Mouse (Mus musculus): ENCODE results near the gene Rit1. TPM values are rescaled to one million over a fixed set of nuclear protein-coding genes. Genes with fewer than 3 reads are reported as not detected.
"Not testable (repeated sequence)": the region's sequence is repeated elsewhere in the genome, so short reads cannot be mapped to it uniquely, and the experiment has no call there.

The Rit1 gene
- polyA plus RNA-seq, 1 experiment from 2014 or later = 26.3 TPM

DNA sequence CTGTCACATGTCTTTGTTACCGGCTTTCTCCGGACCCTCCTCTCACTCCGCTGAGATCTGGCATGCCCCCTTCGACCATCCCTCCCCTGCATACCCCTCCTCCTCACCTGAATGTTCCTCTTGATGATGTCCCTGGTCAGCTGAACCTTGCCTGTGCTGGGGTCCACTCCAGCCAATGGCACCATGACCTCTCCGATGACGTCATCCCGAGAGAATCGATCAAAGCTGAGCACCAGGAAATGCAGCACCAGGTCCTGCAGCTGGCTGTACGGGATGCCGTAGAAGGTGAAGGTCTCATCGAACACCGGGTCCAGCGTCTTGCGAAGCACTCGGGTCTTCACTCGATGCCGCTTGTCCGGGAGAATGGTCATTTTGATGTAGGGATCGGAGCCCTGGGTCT is 45.0 kb downstream of the Rit1 start:
- Histone ChIP-seq H3K27ac (ENCODE audit: low read depth) (no peak overlapping the region), H3K4me3 (ENCODE audit: low read depth, low read length) (no peak overlapping the region), H3K36me3 (replicated peaks; ENCODE audit: insufficient read depth, low read length) (no peaks in the 10 kb centered on the region), H3K9ac (replicated peaks) (no peak overlapping the region), H3K9me3 (ENCODE audit: low read length) (no peaks in the 10 kb centered on the region), H3K27me3 (ENCODE audit: insufficient read depth, low read length) (no peaks in the 10 kb centered on the region), H3K4me2 (ENCODE audit: low read depth, low read length) (no peak overlapping the region), H3K4me1 (ENCODE audit: insufficient read depth) (0 out of 2 replicates have a peak, but pooled peaks cover 3% of the 10 kb centered on the region)
- 86% methylated on average over 19 of the region's 19 CpGs for WGBS (ENCODE audit: insufficient replicate concordance)
- ATAC-seq (peak; percentile 21; the same call in 1 of the 2 replicates), DNase-seq (peak; percentile 30)
- no peak for TF ChIP-seq CTCF (IDR thresholded peaks at IDR 0.05; ENCODE audit: low read depth)
- TF ChIP-seq EP300 (IDR thresholded peaks at IDR 0.05; ENCODE audit: low read depth) = no peak

DNA sequence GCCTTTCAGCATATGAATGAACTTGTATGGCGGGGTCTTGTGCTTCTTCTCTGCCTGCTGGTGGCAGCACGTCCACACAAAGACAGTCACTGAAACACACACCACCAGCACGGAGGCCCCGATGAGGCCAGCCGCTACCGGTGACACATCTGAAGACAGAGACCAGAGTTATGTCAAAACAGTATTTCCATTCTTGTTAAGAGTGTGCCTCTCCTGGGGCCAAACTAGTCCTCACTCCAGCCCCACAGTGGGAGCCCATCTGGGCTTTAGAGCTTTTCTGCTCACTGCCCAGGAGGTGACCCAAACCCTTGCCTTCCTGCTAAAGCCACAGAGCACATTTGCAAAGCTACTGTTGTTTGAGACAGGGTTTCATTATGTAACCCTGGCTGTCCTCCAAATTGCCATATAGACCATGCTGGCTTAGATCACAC is 45.8 kb downstream of the Rit1 start:
- Histone ChIP-seq H3K27me3 (ENCODE audit: insufficient read depth, low read length) (no peaks in the 10 kb centered on the region), H3K4me3 (ENCODE audit: low read depth, low read length) (no peak overlapping the region), H3K4me1 (ENCODE audit: insufficient read depth) (0 out of 2 replicates have a peak, but pooled peaks cover 3% of the 10 kb centered on the region), H3K9ac (replicated peaks) (no peak overlapping the region), H3K36me3 (replicated peaks; ENCODE audit: insufficient read depth, low read length) (no peaks in the 10 kb centered on the region), H3K4me2 (ENCODE audit: low read depth, low read length) (no peak overlapping the region), H3K27ac (ENCODE audit: low read depth) (no peak overlapping the region), H3K9me3 (ENCODE audit: low read length) (no peaks in the 10 kb centered on the region)
- DNase-seq = no peak
- TF ChIP-seq CTCF (IDR thresholded peaks at IDR 0.05; ENCODE audit: low read depth) = peak; percentile 36
- TF ChIP-seq EP300 (IDR thresholded peaks at IDR 0.05; ENCODE audit: low read depth) = no peak
- 52% methylated on average over 6 of the region's 6 CpGs for WGBS (ENCODE audit: insufficient replicate concordance)
- ATAC-seq = no peak

DNA sequence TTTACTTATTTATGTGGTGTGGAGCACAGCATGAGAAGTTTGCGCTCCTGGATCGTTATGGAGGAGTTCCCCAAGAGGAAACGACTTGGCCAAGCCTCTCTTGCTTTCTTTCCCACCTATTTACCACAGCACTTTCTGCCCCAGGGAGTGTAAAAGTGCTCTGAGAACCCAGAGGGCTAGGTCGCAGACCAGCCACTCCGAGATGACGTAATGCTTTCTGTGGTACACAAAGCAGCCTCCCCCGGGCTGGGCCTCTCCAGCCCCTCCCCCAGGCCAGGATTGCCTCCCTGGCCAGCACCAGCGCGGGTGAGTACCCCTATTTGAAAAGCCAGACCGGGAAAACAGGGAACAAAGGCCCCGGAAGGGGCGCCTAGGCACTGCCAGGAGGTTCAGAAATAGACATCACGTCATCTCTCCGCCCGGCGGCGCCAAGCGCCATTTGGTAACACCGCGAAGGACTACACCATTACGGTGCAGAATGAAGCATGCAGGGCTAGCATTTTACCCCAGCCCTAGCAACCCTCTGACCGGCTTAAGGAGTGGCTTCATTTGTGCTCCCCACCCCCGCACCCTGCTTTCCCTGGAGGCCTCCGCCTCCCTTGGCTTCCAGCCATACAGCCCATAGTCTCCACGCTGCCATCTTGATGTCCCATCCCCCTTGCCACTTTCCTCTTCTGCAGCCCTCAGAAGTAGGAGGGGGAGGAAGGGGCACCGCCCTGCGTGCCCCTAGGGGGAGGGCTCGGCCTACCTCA is 54.7 kb downstream of the Rit1 start:
- not testable (repeated sequence) for H3K4me1 ChIP-seq (ENCODE audit: insufficient read depth); DNase-seq; H3K9me3 ChIP-seq (ENCODE audit: low read length); H3K27me3 ChIP-seq (ENCODE audit: insufficient read depth, low read length); H3K36me3 ChIP-seq (replicated peaks; ENCODE audit: insufficient read depth, low read length); H3K9ac ChIP-seq (replicated peaks)
- ATAC-seq = peak; percentile 52
- peak overlapping the region; percentile 15 for H3K4me3 ChIP-seq (ENCODE audit: low read depth, low read length)
- H3K4me2 ChIP-seq (ENCODE audit: low read depth, low read length) = peak overlapping the region; percentile 58
- 3% methylated on average over 21 of the region's 28 CpGs for WGBS (ENCODE audit: insufficient replicate concordance)
- H3K27ac ChIP-seq (ENCODE audit: low read depth) = peak overlapping the region; percentile 16; the same call in 1 of the 2 replicates

DNA sequence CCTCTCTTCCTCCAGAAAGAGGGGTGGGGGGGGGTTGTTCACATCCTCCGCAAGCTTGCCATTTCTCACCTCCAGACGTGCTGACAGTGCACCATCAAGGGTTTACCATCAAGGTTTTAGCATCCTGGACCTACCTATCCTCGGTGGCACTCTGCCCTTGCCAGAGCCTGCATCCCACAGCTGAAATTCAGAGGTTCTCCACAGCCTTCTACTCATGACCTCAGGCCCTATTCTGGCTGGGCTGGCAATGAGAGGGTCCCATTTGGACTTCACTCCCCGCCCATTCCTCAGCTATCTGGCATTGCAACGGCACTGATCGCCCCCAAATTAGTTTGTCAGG is 55.3 kb downstream of the Rit1 start:
- not testable (repeated sequence) for H3K9ac ChIP-seq (replicated peaks)
- ATAC-seq = peak; percentile 2; the same call in 1 of the 2 replicates
- 11% methylated on average over 3 of the region's 6 CpGs for WGBS (ENCODE audit: insufficient replicate concordance)

GRCm38 (mm10) chr3:88772399-88772798 is 55.8 kb downstream of the Rit1 start:
- H3K4me2 ChIP-seq (ENCODE audit: low read depth, low read length) = 0 out of 2 replicates have a peak overlapping the region, but pooled peaks have one; percentile 18
- not testable (repeated sequence) for H3K27me3 ChIP-seq (ENCODE audit: insufficient read depth, low read length); H3K27ac ChIP-seq (ENCODE audit: low read depth); H3K4me1 ChIP-seq (ENCODE audit: insufficient read depth); H3K9me3 ChIP-seq (ENCODE audit: low read length); H3K9ac ChIP-seq (replicated peaks); H3K36me3 ChIP-seq (replicated peaks; ENCODE audit: insufficient read depth, low read length); H3K4me3 ChIP-seq (ENCODE audit: low read depth, low read length)
- under 1% methylated on average over 16 of the region's 19 CpGs for WGBS (ENCODE audit: insufficient replicate concordance)
- ATAC-seq (peak; percentile 71), DNase-seq (peak; percentile 80)

More for the DNA sequence above, 55.3 kb downstream of the Rit1 start:
- H3K27ac ChIP-seq (ENCODE audit: low read depth) = peak overlapping the region; percentile 16; the same call in 1 of the 2 replicates
- peak overlapping the region; percentile 58 for H3K4me2 ChIP-seq (ENCODE audit: low read depth, low read length)
- not testable (repeated sequence) for H3K27me3 ChIP-seq (ENCODE audit: insufficient read depth, low read length); H3K9me3 ChIP-seq (ENCODE audit: low read length); H3K36me3 ChIP-seq (replicated peaks; ENCODE audit: insufficient read depth, low read length); DNase-seq; H3K4me1 ChIP-seq (ENCODE audit: insufficient read depth)
- H3K4me3 ChIP-seq (ENCODE audit: low read depth, low read length) = peak overlapping the region; percentile 15; the same call in 1 of the 2 replicates

- H3K4me3 ChIP-seq (ENCODE audit: low read depth, low read length); DNase-seq; ATAC-seq; H3K4me2 ChIP-seq (ENCODE audit: low read depth, low read length); H3K4me1 ChIP-seq (ENCODE audit: insufficient read depth); H3K9me3 ChIP-seq (ENCODE audit: low read length); H3K36me3 ChIP-seq (replicated peaks; ENCODE audit: insufficient read depth, low read length); H3K27me3 ChIP-seq (ENCODE audit: insufficient read depth, low read length); H3K27ac ChIP-seq (ENCODE audit: low read depth); H3K9ac ChIP-seq (replicated peaks): not testable (repeated sequence)
- WGBS (ENCODE audit: insufficient replicate concordance) = 92% methylated on average over 5 of the region's 6 CpGs
These were observed 56.5 kb downstream of the Rit1 start for GRCm38 (mm10) chr3:88773163-88773562.

GRCm38 (mm10) chr3:88774939-88775841 is 58.6 kb downstream of the Rit1 start, which contains the start of gene Syt11:
Syt11 (minus strand) TSS chr3:88775164.
- Histone ChIP-seq H3K4me2 (ENCODE audit: low read depth, low read length) (peak within 1 kb of the TSS; percentile 58; the same call in 1 of the 2 replicates), H3K4me3 (ENCODE audit: low read depth, low read length) (peak within 1 kb of the TSS; percentile 46), H3K27ac (ENCODE audit: low read depth) (0 out of 2 replicates have a peak within 1 kb of the TSS, but pooled peaks have one; percentile 26), H3K9ac (replicated peaks) (peak within 1 kb of the TSS; percentile 62)
- DNase-seq (peak; percentile 38), ATAC-seq (peak; percentile 83)
- not testable (repeated sequence) for H3K4me1 ChIP-seq (ENCODE audit: insufficient read depth); H3K9me3 ChIP-seq (ENCODE audit: low read length); H3K27me3 ChIP-seq (ENCODE audit: insufficient read depth, low read length); H3K36me3 ChIP-seq (replicated peaks; ENCODE audit: insufficient read depth, low read length)
- 4% methylated on average over 27 of the region's 51 CpGs for WGBS (ENCODE audit: insufficient replicate concordance)

All from liver, postnatal 0 days (tissue).